Mouse (Mus musculus) hindbrain, embryonic 15.5 days (tissue): ENCODE measurements around the gene Gm5936. TPM values are rescaled to one million over a fixed set of nuclear protein-coding genes. Genes with fewer than 3 reads are reported as not detected.
"Not testable (repeated sequence)": the region's sequence is repeated elsewhere in the genome, so short reads cannot be mapped to it uniquely, and the experiment has no call there.

Experiments used
- ATAC-seq: fragments of 200-750 bp; cut with Nextera tagmentation; 2 replicates; pipeline ENCODE4 v1.8.0; 2017; ENCODE audit warnings: low read depth, moderate number of reproducible peaks, moderate TSS enrichment; ENCODE audit not compliant: low FRiP score
- H3K27ac ChIP-seq: fragments of 300-500 bp; sonication (generic); replicated peaks from 2 replicates; pipeline ENCODE4 v1.5.1; 2015; ENCODE audit warnings: mild to moderate bottlenecking, inconsistent platforms
- H3K27me3 ChIP-seq: fragments of 300-500 bp; sonication (generic); 2 replicates; pipeline ENCODE4 v1.6.1; 2015; ENCODE audit warnings: control low read depth, inconsistent platforms
- H3K36me3 ChIP-seq: fragments of 300-500 bp; sonication (generic); 2 replicates; pipeline ENCODE4 v1.6.1; 2015; ENCODE audit warnings: control low read depth, inconsistent platforms
- H3K4me1 ChIP-seq: fragments of 300-500 bp; sonication (generic); replicated peaks from 2 replicates; pipeline ENCODE4 v1.6.1; 2015; ENCODE audit warnings: control low read depth, inconsistent platforms
- H3K4me2 ChIP-seq: fragments of 300-500 bp; sonication (generic); 2 replicates; pipeline ENCODE4 v1.6.1; 2015; ENCODE audit warnings: moderate library complexity, mild to moderate bottlenecking, inconsistent platforms
- H3K4me3 ChIP-seq: fragments of 300-500 bp; sonication (generic); 2 replicates; pipeline ENCODE4 v1.5.1; 2015; ENCODE audit warnings: mild to moderate bottlenecking, inconsistent platforms
- H3K9ac ChIP-seq: fragments of 300-500 bp; sonication (generic); 2 replicates; pipeline ENCODE4 v1.6.1; 2015; ENCODE audit warnings: inconsistent platforms
- H3K9me3 ChIP-seq: fragments of 300-500 bp; sonication (generic); 2 replicates; pipeline ENCODE4 v1.6.1; 2016; ENCODE audit warnings: control low read depth, inconsistent platforms
- WGBS: fragments of 180-500 bp; shearing (Covaris S2); methylation state at CpG from one replicate; pipeline ENCODE4 v1.1.7; 2015; 5-methylcytosine and 5-hydroxymethylcytosine counted together
- polyA plus RNA-seq: library from polyadenylated mRNA; unstranded; fragments of >200 nt; fragmentation: Nextera tagmentation; extraction: Ambion mirVana; gene quantifications from 2 replicates; pipeline ENCODE4 v1.2.1, GENCODE M21; 2015

The Gm5936 gene
- 0.09 TPM in 1 of 2 replicates, not detected in the other for polyA plus RNA-seq

DNA sequence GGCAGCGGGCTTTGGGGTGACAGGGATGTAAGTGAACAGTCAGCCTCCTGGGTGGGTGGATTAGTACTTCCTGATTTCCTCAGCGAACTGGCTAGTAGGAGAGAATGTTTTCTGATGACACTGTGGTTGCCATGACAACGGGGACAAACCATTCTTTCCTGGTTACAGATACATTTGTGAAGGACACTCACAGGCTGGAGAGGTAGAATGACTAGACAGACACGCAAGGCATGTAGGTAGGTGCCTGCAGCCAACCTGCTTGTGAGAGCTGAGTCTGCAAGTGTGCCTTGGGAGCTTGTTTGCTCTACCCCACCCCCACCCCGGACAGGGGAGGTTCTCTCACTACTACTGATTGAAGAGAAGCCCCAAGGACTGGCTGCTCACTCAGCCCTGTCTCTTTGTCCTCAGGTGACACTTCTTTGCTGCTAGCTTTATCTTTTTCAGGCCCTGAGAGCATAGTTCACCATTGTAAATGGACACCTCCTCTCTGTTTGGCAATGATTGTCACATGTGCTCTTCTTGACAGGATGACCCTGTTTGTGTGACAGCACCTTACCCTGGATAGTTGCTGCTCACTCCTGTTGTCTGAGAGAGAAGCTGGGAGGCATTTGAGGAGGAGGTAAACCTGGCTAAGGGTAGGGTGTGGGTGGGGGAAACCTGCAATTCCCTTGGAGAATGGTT lies at the start of gene Gm5936:
Gene Gm5936 (plus strand): TSS at position 355 of the 681 bp plus-strand sequence.
- H3K4me2 ChIP-seq, H3K27ac ChIP-seq, H3K27me3 ChIP-seq, H3K9ac ChIP-seq, H3K4me3 ChIP-seq, H3K9me3 ChIP-seq, H3K36me3 ChIP-seq, H3K4me1 ChIP-seq: not testable (repeated sequence)
- peak; percentile 80 for ATAC-seq
- WGBS: 34% methylated on average over 4 of the region's 5 CpGs

DNA sequence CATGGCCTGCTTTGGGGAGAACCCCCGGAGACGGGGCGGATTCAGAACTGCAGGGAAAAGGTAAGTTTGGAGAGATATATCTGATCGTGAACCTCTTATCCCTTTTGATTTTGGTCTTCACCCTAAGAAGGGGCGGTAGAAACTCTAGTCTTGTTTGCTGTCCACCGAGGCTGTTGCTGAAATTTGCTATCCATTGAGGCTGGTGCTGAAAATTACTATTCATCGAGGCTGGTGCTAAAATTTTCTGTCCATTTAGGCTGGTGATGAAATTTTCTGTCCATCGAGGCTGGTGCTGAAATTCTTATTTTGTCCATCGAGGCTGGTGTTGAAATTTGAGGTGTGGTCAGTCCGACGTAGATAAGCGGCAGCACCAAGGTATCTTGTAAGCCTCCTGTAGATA lies 19.1 kb downstream of the Gm5936 start:
- not testable (repeated sequence) for H3K9ac ChIP-seq, H3K4me2 ChIP-seq, H3K9me3 ChIP-seq, H3K4me3 ChIP-seq, H3K27ac ChIP-seq, H3K27me3 ChIP-seq, ATAC-seq, H3K4me1 ChIP-seq, H3K36me3 ChIP-seq
- WGBS: 93% methylated on average over 12 of the region's 12 CpGs

DNA sequence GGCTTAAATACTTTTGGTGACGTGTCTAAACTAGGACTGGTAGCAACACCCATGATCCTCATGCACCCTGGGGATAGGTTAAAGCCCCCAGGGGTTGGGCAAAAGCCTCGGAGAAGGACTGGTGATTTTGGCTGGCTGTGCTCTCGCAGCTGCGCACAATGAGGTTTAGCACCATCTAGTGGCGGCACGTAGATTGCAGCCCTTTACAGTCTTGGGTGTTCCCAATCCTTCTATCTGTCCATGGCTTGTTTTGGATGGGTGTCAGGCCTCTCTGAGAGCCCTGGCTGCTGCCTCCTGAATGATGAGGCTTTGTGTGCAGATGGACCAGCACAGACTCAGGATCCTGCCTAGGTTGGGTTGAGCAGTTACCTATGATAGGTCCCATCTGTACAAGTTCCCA lies 43.1 kb downstream of the Gm5936 start:
- ATAC-seq, H3K36me3 ChIP-seq, H3K4me3 ChIP-seq, H3K27me3 ChIP-seq, H3K9ac ChIP-seq, H3K9me3 ChIP-seq, H3K4me2 ChIP-seq, H3K4me1 ChIP-seq, H3K27ac ChIP-seq: not testable (repeated sequence)
- 15% methylated on average over 2 of the region's 6 CpGs for WGBS

Other genes starting within 250 kb of the Gm5936 start
- gene Olfr1325, start 244.5 kb upstream of the Gm5936 start, polyA plus RNA-seq: not detected in 2 replicates
- 0.13 and 0.26 TPM in 2 replicates for gene Gm5640, start 191.6 kb upstream of the Gm5936 start, polyA plus RNA-seq
- not detected in 2 replicates for gene Gm6890, start 96.3 kb upstream of the Gm5936 start, polyA plus RNA-seq
- 3.0 and 3.1 TPM in 2 replicates for gene Gab3, start 248.3 kb downstream of the Gm5936 start, polyA plus RNA-seq